Mouse (Mus musculus) heart, embryonic 16.5 days (tissue): Measurements from ENCODE around the gene Sdc3. TPM values are rescaled to one million over a fixed set of nuclear protein-coding genes. Genes with fewer than 3 reads are reported as not detected.

Experiments used
- ATAC-seq: fragments of 200-750 bp; cut with Nextera tagmentation; replicated peaks from 2 replicates; pipeline ENCODE4 v1.8.0; 2017; ENCODE audit warnings: moderate number of reproducible peaks; ENCODE audit not compliant: insufficient read depth, low FRiP score; ENCODE audit errors: extremely low read depth
- H3K27ac ChIP-seq: fragments of 300-500 bp; sonication (generic); 2 replicates; pipeline ENCODE4 v1.5.1; 2014; ENCODE audit warnings: mild to moderate bottlenecking, low read length, control low read depth, moderate library complexity
- H3K27me3 ChIP-seq: fragments of 300-500 bp; sonication (generic); 2 replicates; pipeline ENCODE4 v1.6.1; 2014; ENCODE audit warnings: low read length, mixed read lengths; ENCODE audit not compliant: control insufficient read depth, insufficient read depth
- H3K36me3 ChIP-seq: fragments of 300-500 bp; sonication (generic); 2 replicates; pipeline ENCODE4 v1.6.1; 2014; ENCODE audit not compliant: control insufficient read depth, insufficient read depth
- H3K4me1 ChIP-seq: fragments of 300-500 bp; sonication (generic); 2 replicates; pipeline ENCODE4 v1.6.1; 2014; ENCODE audit warnings: low read length, mixed read lengths; ENCODE audit not compliant: control insufficient read depth, insufficient read depth
- H3K4me2 ChIP-seq: fragments of 300-500 bp; sonication (generic); 2 replicates; pipeline ENCODE4 v1.6.1; 2014; ENCODE audit warnings: low read depth, mild to moderate bottlenecking, control low read depth, low read length
- H3K4me3 ChIP-seq: fragments of 300-500 bp; sonication (generic); 2 replicates; pipeline ENCODE4 v1.5.1; 2014; ENCODE audit warnings: mild to moderate bottlenecking, control low read depth, low read length
- H3K9ac ChIP-seq: fragments of 300-500 bp; sonication (generic); 2 replicates; pipeline ENCODE4 v1.6.1; 2014; ENCODE audit warnings: low read length, control low read depth
- H3K9me3 ChIP-seq: fragments of 300-500 bp; sonication (generic); replicated peaks from 2 replicates; pipeline ENCODE4 v1.6.1; 2016; ENCODE audit warnings: low read length; ENCODE audit not compliant: control insufficient read depth
- WGBS: fragments of 180-500 bp; shearing (Covaris S2); extraction: QIAGEN DNeasy Blood & Tissue Kit; methylation state at CpG from one replicate; pipeline ENCODE4 v1.1.7; 2014; 5-methylcytosine and 5-hydroxymethylcytosine counted together
- polyA plus RNA-seq: library from polyadenylated mRNA; unstranded; fragments of >200 nt; fragmentation: Nextera tagmentation; extraction: Ambion mirVana; gene quantifications from 2 replicates; pipeline ENCODE4 v1.2.1, GENCODE M21; 2015

The Sdc3 gene
- polyA plus RNA-seq, 1 experiment from 2014 or later = 19.9 TPM

DNA sequence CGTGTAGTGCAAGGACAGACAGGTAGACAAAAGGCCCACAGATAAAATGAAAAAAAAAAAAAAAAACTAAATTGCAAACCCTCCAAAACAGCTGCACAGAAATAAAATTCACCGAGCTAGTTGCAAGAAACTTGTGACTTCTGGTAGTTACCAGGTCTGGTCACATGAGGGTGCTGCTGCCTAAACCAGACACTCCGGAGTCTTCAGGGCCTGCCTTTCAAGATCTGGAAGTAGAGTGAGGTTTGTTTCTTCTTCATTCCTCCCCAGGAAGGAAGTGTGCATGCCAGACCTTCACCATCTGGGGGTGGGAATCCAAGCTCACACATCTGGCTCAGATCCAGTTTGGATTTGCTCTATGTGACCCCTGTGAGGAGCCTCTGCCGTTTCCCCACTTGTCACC is 7.6 kb upstream of the Sdc3 start:
- Histone ChIP-seq H3K9ac (no peak overlapping the region), H3K4me2 (no peak overlapping the region), H3K4me3 (no peak overlapping the region), H3K4me1 (no peaks in the 10 kb centered on the region), H3K36me3 (peaks cover 15% of the 10 kb centered on the region), H3K9me3 (no peaks in the 10 kb centered on the region), H3K27me3 (no peaks in the 10 kb centered on the region), H3K27ac (no peak overlapping the region)
- no peak for ATAC-seq
- 10% methylated on average over 4 of the region's 4 CpGs for WGBS

DNA sequence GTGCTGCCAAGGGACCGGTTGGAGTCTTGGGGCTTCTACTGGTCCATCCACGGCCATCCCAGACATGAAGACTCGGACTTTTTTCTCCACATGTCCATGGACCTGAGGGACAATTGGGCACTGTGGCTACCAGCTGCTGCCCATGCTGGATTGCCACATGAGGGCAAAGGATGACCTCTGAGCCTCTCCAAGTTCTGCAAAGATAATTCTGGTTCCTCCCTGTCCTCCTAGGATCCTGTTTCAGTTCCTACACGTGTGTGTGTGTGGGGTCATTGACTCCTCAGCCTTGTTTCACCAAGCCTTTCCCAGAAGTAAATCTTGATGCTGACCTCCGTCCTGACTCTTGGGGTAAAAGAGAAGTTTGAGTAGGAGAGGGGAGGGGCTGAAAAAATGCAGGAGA is 4.8 kb upstream of the Sdc3 start:
- H3K4me3 ChIP-seq = no peak overlapping the region
- H3K9ac ChIP-seq = no peak overlapping the region
- H3K27ac ChIP-seq = no peak overlapping the region
- no peaks in the 10 kb centered on the region for H3K9me3 ChIP-seq
- peaks cover 3% of the 10 kb centered on the region; the same call in 1 of the 2 replicates for H3K4me1 ChIP-seq
- no peaks in the 10 kb centered on the region for H3K27me3 ChIP-seq
- H3K4me2 ChIP-seq = no peak overlapping the region
- 77% methylated on average over 5 of the region's 5 CpGs for WGBS
- no peaks in the 10 kb centered on the region for H3K36me3 ChIP-seq
- ATAC-seq = no peak

DNA sequence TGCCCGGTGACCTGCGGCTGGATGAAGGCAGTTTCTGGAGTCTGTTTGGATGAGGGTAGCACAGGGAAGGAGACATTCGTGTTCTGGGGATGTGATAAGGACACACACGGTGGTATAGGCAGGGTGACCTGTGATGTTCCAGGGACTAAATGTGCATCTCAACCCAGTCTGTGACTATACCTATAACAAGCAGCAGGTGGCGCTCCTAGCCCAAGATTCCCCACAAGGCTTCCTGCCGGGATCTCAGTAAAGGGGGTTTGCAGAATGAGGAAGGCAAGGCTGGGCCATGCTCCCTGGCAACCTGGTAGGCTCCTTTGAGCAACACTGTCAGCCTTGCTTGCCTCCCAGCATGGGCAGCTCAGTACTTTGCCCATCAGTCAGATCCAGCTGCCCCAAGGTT is 2.2 kb upstream of the Sdc3 start:
- no peak overlapping the region for H3K9ac ChIP-seq
- H3K27me3 ChIP-seq = no peaks in the 10 kb centered on the region
- H3K4me2 ChIP-seq = no peak overlapping the region
- no peaks in the 10 kb centered on the region for H3K36me3 ChIP-seq
- H3K27ac ChIP-seq = no peak overlapping the region
- H3K4me3 ChIP-seq = no peak overlapping the region
- H3K9me3 ChIP-seq = no peaks in the 10 kb centered on the region
- peaks cover 7% of the 10 kb centered on the region for H3K4me1 ChIP-seq
- WGBS = 5% methylated on average over 6 of the region's 6 CpGs
- ATAC-seq = no peak; the same call in 1 of the 2 replicates

DNA sequence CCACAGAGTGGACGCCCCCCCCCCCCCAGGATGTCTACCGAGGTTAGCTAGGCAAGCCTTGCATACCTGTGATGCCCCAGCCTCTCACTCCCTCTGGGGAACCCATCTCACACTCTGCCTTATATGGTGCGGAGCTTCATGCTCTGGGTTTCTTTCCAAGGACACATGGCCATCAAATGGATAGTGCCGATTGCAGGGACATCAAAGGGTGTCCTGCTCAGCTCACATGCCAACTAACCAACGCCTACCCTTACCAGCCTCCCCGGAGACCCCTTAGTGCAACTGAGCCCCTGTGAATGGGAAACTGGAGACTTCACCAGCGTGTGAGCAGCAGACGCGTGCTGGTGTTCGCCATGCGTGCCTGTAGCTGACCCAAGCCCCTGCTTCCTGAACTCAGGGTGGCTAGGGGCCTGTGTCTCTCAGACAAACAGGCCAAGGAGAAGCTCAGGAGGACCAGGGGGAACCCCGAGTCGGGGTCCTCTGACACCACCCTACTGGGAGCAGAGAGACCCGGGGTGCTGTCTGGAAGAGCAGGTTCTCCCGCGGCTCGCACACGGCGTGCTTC is 444 bp upstream of the Sdc3 start:
- H3K4me1 ChIP-seq = peaks cover 10% of the 10 kb centered on the region
- peak overlapping the region; percentile 44; the same call in 1 of the 2 replicates for H3K27ac ChIP-seq
- WGBS = 12% methylated on average over 14 of the region's 19 CpGs
- no peak for ATAC-seq
- H3K27me3 ChIP-seq = no peaks in the 10 kb centered on the region
- H3K9ac ChIP-seq = peak overlapping the region; percentile 95
- H3K36me3 ChIP-seq = no peaks in the 10 kb centered on the region
- peak overlapping the region; percentile 82 for H3K4me3 ChIP-seq
- H3K9me3 ChIP-seq = no peaks in the 10 kb centered on the region
- peak overlapping the region; percentile 98 for H3K4me2 ChIP-seq

DNA sequence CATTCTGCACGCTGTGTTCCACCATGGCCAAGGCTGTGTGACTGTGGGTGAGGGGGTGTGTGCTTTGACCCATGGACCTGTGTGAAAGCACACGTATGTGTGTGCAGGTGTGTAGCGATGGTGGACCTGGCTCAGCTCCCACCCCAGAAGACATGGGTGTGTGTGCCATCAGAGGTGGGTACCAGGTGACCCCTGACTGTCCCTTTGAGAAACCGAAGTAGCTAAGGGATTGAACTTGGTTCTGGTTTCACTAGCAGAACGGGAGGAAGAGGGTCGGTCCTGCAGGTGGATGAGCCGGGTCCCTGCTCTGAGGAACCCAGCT is 804 bp downstream of the Sdc3 start:
- H3K9me3 ChIP-seq = no peaks in the 10 kb centered on the region
- no peaks in the 10 kb centered on the region for H3K27me3 ChIP-seq
- no peak overlapping the region for H3K27ac ChIP-seq
- peak overlapping the region; percentile 82 for H3K4me3 ChIP-seq
- 44% methylated on average over 7 of the region's 7 CpGs for WGBS
- H3K4me2 ChIP-seq = peak overlapping the region; percentile 98
- peak overlapping the region; percentile 95 for H3K9ac ChIP-seq
- no peaks in the 10 kb centered on the region for H3K36me3 ChIP-seq
- no peak for ATAC-seq
- peaks cover 21% of the 10 kb centered on the region for H3K4me1 ChIP-seq

DNA sequence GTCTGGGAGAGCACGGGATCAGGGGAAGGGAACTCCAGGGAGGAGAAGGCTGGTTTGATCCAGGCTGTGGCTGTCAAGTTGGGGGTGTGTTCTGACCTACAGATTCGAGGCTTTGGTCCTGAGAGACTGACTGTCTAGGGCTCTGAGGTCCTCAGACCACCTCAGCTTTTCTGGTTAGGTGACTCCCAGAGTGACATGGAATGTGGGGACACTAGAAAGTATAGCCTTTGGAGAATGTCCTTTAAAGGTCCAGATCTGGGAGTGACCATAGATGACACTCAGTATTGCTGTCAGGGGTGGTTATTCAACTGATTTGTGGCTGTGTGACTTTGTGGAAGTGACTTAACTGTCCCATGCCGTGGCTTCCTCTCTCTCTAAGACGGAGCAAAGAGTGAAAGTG is 2.4 kb downstream of the Sdc3 start:
- no peaks in the 10 kb centered on the region for H3K9me3 ChIP-seq
- H3K27ac ChIP-seq = no peak overlapping the region
- ATAC-seq = no peak
- no peaks in the 10 kb centered on the region for H3K36me3 ChIP-seq
- 32% methylated on average over 4 of the region's 4 CpGs for WGBS
- no peak overlapping the region; the same call in 1 of the 2 replicates for H3K9ac ChIP-seq
- peaks cover 33% of the 10 kb centered on the region for H3K4me1 ChIP-seq
- no peak overlapping the region for H3K4me3 ChIP-seq
- no peak overlapping the region for H3K4me2 ChIP-seq
- H3K27me3 ChIP-seq = no peaks in the 10 kb centered on the region

DNA sequence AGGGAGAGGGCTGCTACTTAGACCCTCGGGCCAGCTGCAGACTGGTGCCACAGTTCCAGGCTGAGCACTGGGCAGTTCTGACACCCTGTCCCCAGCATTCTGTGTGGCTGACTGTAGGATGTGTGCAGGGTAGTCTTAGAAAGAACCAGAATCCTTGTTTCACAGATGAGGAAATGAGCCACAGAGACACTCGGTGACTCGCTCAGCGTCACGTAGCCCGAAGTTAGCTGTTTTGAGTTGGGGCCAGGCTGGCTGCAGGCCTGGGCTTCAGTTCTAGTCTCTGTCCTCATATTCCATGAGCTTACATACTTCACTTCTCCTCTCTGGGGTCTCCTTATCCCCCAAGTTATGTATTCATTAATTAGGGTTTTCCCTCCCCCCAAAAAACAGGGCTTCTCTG is 3.6 kb downstream of the Sdc3 start:
- H3K4me3 ChIP-seq = no peak overlapping the region
- H3K9ac ChIP-seq = no peak overlapping the region
- no peaks in the 10 kb centered on the region for H3K9me3 ChIP-seq
- H3K27me3 ChIP-seq = no peaks in the 10 kb centered on the region
- H3K4me2 ChIP-seq = no peak overlapping the region
- H3K27ac ChIP-seq = no peak overlapping the region
- 73% methylated on average over 6 of the region's 6 CpGs for WGBS
- H3K4me1 ChIP-seq = peaks cover 38% of the 10 kb centered on the region
- no peak for ATAC-seq
- no peaks in the 10 kb centered on the region for H3K36me3 ChIP-seq

DNA sequence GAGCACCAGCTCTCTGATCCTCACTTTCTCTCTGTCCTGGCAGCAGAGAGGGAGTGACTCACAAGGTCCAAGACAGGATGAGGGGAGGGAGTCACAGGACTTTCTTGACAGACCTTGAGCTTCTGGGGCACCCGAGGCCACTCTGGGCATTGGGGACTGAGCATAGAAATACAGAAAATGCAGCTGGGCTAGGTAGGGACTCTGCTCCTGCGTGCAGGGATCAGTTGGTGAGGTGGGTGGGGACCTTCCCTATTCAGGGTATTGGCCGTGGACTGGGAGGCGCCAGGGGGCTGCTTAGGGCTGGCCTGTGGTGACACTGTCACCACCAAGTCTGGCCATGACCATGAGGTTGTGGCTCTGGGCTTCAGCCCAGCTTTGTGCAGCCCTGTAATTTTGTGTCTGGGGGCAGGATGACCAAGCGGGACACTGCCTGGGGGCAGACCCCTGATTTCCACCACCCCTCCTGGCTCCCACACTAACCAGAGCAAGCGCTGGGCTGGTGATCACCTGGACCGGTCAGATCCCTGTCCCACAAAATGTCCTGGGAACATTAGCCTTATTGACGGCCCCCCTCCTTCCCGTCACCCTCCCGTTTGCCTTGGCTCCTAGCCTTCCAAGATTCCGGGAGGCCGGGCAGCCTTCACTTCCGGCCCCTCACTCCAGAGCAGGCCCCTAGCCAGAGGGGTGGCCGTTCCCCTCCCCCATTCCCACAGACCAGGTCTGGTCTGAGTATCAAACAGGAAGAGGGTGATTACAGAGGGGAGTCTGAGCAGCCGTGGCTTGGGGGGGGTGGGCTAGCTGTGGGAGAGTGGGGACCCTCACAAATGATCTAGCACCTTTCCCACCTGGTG is 5.1 kb downstream of the Sdc3 start:
- no peaks in the 10 kb centered on the region for H3K27me3 ChIP-seq
- H3K9me3 ChIP-seq = no peaks in the 10 kb centered on the region
- no peaks in the 10 kb centered on the region for H3K36me3 ChIP-seq
- peak overlapping the region; percentile 18; the same call in 1 of the 2 replicates for H3K9ac ChIP-seq
- WGBS = 33% methylated on average over 15 of the region's 15 CpGs
- peak; percentile 46 for ATAC-seq
- H3K4me1 ChIP-seq = peaks cover 35% of the 10 kb centered on the region
- peak overlapping the region; percentile 68 for H3K27ac ChIP-seq
- H3K4me2 ChIP-seq = peak overlapping the region; percentile 27
- H3K4me3 ChIP-seq = no peak overlapping the region

DNA sequence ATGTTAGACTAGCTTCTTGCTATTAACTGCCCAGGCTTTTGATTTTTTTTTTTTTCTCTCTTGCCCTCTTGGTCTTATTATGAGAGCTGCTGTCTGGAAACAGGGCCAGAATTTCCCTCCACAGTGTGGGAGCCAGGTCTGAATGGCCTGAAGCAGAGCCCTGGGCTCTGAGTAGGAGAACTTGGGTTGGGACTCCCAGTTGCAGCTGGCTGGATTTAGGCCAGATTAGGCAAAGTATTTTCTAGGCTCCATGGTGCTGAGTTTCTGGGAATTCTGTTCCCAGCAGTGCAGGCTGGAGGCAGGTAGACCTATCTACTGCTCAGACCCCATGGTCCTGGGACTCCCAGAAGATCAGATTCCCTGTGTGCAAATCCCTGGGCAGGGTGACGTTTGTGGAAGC is 6.1 kb downstream of the Sdc3 start:
- Histone ChIP-seq H3K36me3 (no peaks in the 10 kb centered on the region), H3K9me3 (no peaks in the 10 kb centered on the region), H3K4me3 (no peak overlapping the region), H3K4me2 (no peak overlapping the region), H3K4me1 (peaks cover 31% of the 10 kb centered on the region), H3K27ac (peak overlapping the region; percentile 68), H3K9ac (no peak overlapping the region), H3K27me3 (no peaks in the 10 kb centered on the region)
- 71% methylated on average over 1 of the region's 1 CpGs for WGBS
- no peak for ATAC-seq
